Mouse (Mus musculus) CH12.LX (cell line): Measurements from ENCODE around the gene Sgtb.

Source experiments
- CHD1 ChIP-seq: IDR thresholded peaks from 2 replicates; pipeline ENCODE4 v1.6.1; 2012; ENCODE audit warnings: low read depth, low read length, improper control_type of control experiment, inconsistent platforms
- CTCF ChIP-seq, 2 experiments: IDR thresholded peaks in 1 of 2; conservative IDR thresholded peaks in 1 of 2; 2 replicates each; pipeline ENCODE4 v1.5.1; 2011 to 2012; ENCODE audit warnings: low read depth in 2 of 2, low read length in 2 of 2, improper control_type of control experiment in 1 of 2, inconsistent platforms in 1 of 2, mild to moderate bottlenecking in 1 of 2, moderate library complexity in 1 of 2
- EP300 ChIP-seq: IDR thresholded peaks from 2 replicates; pipeline ENCODE4 v1.6.1; 2011; ENCODE audit warnings: low read length, improper control_type of control experiment
- KAT2A ChIP-seq: IDR thresholded peaks from 2 replicates; pipeline ENCODE4 v1.6.1; 2012; ENCODE audit warnings: low read length, improper control_type of control experiment, inconsistent platforms; ENCODE audit not compliant: insufficient replicate concordance
- MAZ ChIP-seq: IDR thresholded peaks from 2 replicates; pipeline ENCODE4 v1.6.1; 2012; ENCODE audit warnings: low read depth, mild to moderate bottlenecking, inconsistent platforms, low read length, improper control_type of control experiment, moderate library complexity
- MYC ChIP-seq: IDR thresholded peaks from 2 replicates; pipeline ENCODE4 v1.6.1; 2011; ENCODE audit warnings: low read depth, mild to moderate bottlenecking, improper control_type of control experiment, low read length
- POLR2A ChIP-seq: IDR thresholded peaks from 2 replicates; pipeline ENCODE4 v1.6.1; 2011; ENCODE audit warnings: low read depth, mild to moderate bottlenecking, improper control_type of control experiment, low read length
- TCF12 ChIP-seq: IDR thresholded peaks from 2 replicates; pipeline ENCODE4 v1.6.1; 2014; ENCODE audit warnings: low read depth, mild to moderate bottlenecking, inconsistent platforms, low read length, improper control_type of control experiment
- USF1 ChIP-seq: IDR thresholded peaks from 2 replicates; pipeline ENCODE4 v1.6.1; 2014; ENCODE audit warnings: low read depth, mild to moderate bottlenecking, inconsistent platforms, low read length, improper control_type of control experiment
- USF2 ChIP-seq: conservative IDR thresholded peaks from 2 replicates; pipeline ENCODE4 v1.6.1; 2011; ENCODE audit warnings: low read depth, low read length, improper control_type of control experiment
- ZC3H11A ChIP-seq: IDR thresholded peaks from 2 replicates; pipeline ENCODE4 v1.6.1; 2012; ENCODE audit warnings: low read depth, mild to moderate bottlenecking, inconsistent platforms, low read length, improper control_type of control experiment
- ZKSCAN1 ChIP-seq: IDR thresholded peaks from 2 replicates; pipeline ENCODE4 v1.6.1; 2012; ENCODE audit warnings: low read depth, inconsistent platforms, low read length, improper control_type of control experiment, borderline replicate concordance
- ZNF384 ChIP-seq: IDR thresholded peaks from 2 replicates; pipeline ENCODE4 v1.6.1; 2012; ENCODE audit warnings: low read depth, low read length, improper control_type of control experiment, inconsistent platforms

DNA sequence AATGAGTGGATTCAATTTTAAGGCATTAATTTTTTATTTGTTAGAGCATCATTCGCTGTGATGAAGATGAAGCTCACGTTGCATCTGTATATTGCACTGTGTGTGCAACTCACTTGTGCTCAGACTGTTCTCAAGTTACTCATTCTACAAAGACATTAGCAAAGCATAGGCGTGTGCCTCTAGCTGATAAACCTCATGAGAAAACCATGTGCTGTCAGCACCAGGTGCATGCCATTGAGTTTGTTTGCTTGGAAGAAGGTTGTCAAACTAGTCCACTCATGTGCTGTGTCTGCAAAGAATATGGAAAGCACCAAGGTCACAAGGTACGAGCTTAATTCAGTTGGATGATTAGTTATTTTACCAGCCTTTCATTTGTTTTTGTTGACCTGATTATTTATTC lies 77.8 kb downstream of the Sgtb start:
- TF ChIP-seq CHD1 (no peak), MAZ (no peak), EP300 (no peak), CTCF (conservative IDR thresholded peaks at IDR 0.05 in 1 of 2, IDR thresholded peaks at IDR 0.05 in 1 of 2; ENCODE audit: low read depth in 2 of 2, low read length in 2 of 2) (no peak), USF2 (no peak), ZKSCAN1 (no peak), POLR2A (no peak), TCF12 (no peak), ZC3H11A (no peak), KAT2A (no peak), ZNF384 (no peak), USF1 (no peak), MYC (no peak)
